10 mouse cellular contexts compared by ENCODE assay signal in the genomic region with DNA sequence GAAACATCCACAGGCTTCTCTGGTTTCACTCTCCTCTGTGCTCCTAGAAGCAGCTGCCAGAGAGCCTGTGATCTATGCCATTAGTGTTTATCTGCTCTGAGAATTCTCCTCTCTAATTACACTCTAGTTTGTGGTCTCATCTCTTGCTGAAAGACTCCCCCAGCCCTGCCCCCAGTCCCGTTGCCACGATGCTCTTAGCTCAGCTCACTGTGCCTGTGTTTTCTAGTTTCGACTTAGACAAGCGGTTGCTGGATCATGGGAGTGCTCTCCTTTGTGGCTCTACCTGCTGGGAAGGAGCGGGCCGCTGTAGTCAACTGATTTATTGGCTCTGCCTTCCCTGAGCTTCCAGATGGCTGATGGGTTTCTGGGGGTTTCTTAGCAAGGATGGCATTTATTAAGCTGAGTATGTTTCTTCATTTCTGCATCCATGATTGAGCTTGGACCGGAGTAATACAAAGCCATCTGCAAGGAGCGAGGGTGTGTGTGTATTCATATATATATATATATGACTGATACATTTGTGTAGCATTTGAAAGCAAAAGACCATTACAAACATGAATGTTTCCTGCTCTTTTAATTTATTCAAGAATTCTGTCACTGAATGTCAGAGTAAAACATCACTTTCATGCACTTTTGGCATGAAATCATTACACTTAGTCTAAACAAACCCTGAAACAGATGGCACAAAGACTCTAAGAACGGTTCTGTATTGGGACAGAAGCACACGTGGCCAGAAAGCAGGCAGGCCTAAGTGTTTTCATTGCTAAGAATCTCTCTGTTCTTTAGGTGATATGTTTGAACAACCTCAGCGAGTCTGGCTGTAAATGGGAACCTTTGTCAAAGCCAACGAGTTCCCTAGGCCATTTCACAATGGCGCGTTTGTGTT. TPM values are rescaled to one million over a fixed set of nuclear protein-coding genes. Genes with fewer than 3 reads are reported as not detected.
A peak's percentile ranks its signal among the peaks of the same experiment; 100 is the strongest.
DNase-seq lines count a peak whose midpoint lies in the region; ATAC-seq lines count a peak whose summit lies in the region.
"Had no signal": no experiment of that assay in that cellular context is flagged by ENCODE, and none has a peak within 500 bp of the region (broad histone marks: within the 10 kb centered on the region; RNA-seq: fewer than 3 reads in every experiment).

No protein-coding gene starts in this region.

- 51% methylated on average over 14 of the region's 14 CpGs for WGBS in forebrain, embryonic 12.5 days
- WGBS in limb, embryonic 11.5 days, result 33% methylated on average over 14 of the region's 14 CpGs
- WGBS in neural tube, embryonic 14.5 days, result 20% methylated on average over 14 of the region's 14 CpGs

- no peaks in the 10 kb centered on the region for H3K9me3 ChIP-seq in forebrain, embryonic 12.5 days
- no peaks in the 10 kb centered on the region for H3K9me3 ChIP-seq in limb, embryonic 11.5 days (ENCODE audit: control insufficient read depth, low read length)
- H3K9me3 ChIP-seq in neural tube, embryonic 14.5 days (ENCODE audit: control insufficient read depth, low read length), result no peaks in the 10 kb centered on the region

- no peak overlapping the region for H3K4me2 ChIP-seq in forebrain, embryonic 12.5 days
- no peak overlapping the region for H3K4me2 ChIP-seq in limb, embryonic 11.5 days (ENCODE audit: low read depth, severe bottlenecking)
- H3K4me2 ChIP-seq in neural tube, embryonic 14.5 days (ENCODE audit: low read depth, low read length), result peak overlapping the region; percentile 14; the same call in 1 of the 2 replicates

- no peaks in the 10 kb centered on the region for H3K27me3 ChIP-seq in forebrain, embryonic 12.5 days
- no peaks in the 10 kb centered on the region for H3K27me3 ChIP-seq in limb, embryonic 11.5 days (ENCODE audit: control insufficient read depth, insufficient read depth, low read length)
- no peaks in the 10 kb centered on the region for H3K27me3 ChIP-seq in neural tube, embryonic 14.5 days (ENCODE audit: control insufficient read depth, insufficient read depth, low read length)

- no peaks in the 10 kb centered on the region for H3K36me3 ChIP-seq in forebrain, embryonic 12.5 days (replicated peaks)
- H3K36me3 ChIP-seq in limb, embryonic 11.5 days (ENCODE audit: control insufficient read depth, insufficient read depth, low read length), result no peaks in the 10 kb centered on the region
- H3K36me3 ChIP-seq in neural tube, embryonic 14.5 days (ENCODE audit: control insufficient read depth, insufficient read depth, low read length), result no peaks in the 10 kb centered on the region

- H3K4me1 ChIP-seq in forebrain, embryonic 12.5 days, result peaks cover 6% of the 10 kb centered on the region
- H3K4me1 ChIP-seq in limb, embryonic 11.5 days (ENCODE audit: control insufficient read depth, insufficient read depth, low read length), result no peaks in the 10 kb centered on the region
- H3K4me1 ChIP-seq in neural tube, embryonic 14.5 days (ENCODE audit: control insufficient read depth, insufficient read depth, low read length), result peaks cover 13% of the 10 kb centered on the region; the same call in 1 of the 2 replicates

- H3K4me3 ChIP-seq in forebrain, embryonic 12.5 days (replicated peaks), result no peak overlapping the region
- H3K4me3 ChIP-seq in limb, embryonic 11.5 days (ENCODE audit: low read depth, low read length), result no peak overlapping the region
- no peak overlapping the region for H3K4me3 ChIP-seq in neural tube, embryonic 14.5 days (ENCODE audit: low read depth, low read length)

- DNase-seq in kidney, postnatal 4 days, result peak; percentile 29 to 56
- no peak for DNase-seq in kidney, postnatal 14 days
- peak; percentile 52 for DNase-seq in limb, embryonic 11.5 days (ENCODE audit: low spot score)
- DNase-seq in adrenal gland, adult 8-10 months, result no peak
- no peak for DNase-seq in spleen, postnatal 14 days (ENCODE audit: low spot score in 2 of 2)
- DNase-seq in retina, postnatal 1 day, result no peak
- DNase-seq: adrenal gland, postnatal 36 days; heart, postnatal 36 days had no signal

- H3K27ac ChIP-seq in forebrain, embryonic 12.5 days, result 0 out of 2 replicates have a peak overlapping the region, but pooled peaks have one; percentile 54
- H3K27ac ChIP-seq in limb, embryonic 11.5 days (replicated peaks; ENCODE audit: low read depth, low read length), result peak overlapping the region; percentile 57
- H3K27ac ChIP-seq in neural tube, embryonic 14.5 days (ENCODE audit: low read depth, low read length), result peak overlapping the region; percentile 71

- H3K9ac ChIP-seq in forebrain, embryonic 12.5 days, result no peak overlapping the region
- H3K9ac ChIP-seq in limb, embryonic 11.5 days (ENCODE audit: low read length), result no peak overlapping the region
- H3K9ac ChIP-seq in neural tube, embryonic 14.5 days (replicated peaks; ENCODE audit: low read depth, low read length), result no peak overlapping the region

- no peak for ATAC-seq in forebrain, embryonic 12.5 days (ENCODE audit: low FRiP score)
- ATAC-seq in limb, embryonic 11.5 days (ENCODE audit: insufficient number of reproducible peaks, low FRiP score, low TSS enrichment, low read depth), result no peak
- ATAC-seq in neural tube, embryonic 14.5 days (ENCODE audit: low read depth), result peak; percentile 85

RNA-seq across cellular contexts. Expression of gene Cd24a, which starts 23.7 kb away (rescaled TPM):
- polyA plus RNA-seq in forebrain, embryonic 12.5 days (2016; fragmentation: Nextera tagmentation; extraction: Ambion mirVana), result 501 and 537 TPM in 2 replicates
- polyA plus RNA-seq in limb, embryonic 11.5 days (2014; fragmentation: Nextera tagmentation; extraction: Ambion mirVana), result 795 and 838 TPM in 2 replicates
- 1,170 and 1,195 TPM in 2 replicates for polyA plus RNA-seq in neural tube, embryonic 14.5 days (2014; fragmentation: Nextera tagmentation; extraction: Ambion mirVana)
- total RNA-seq in adrenal gland, adult 8-10 months (2022), result 10 to 100 TPM; 15.7 to 28.6 (median 22.9) TPM

Comparison
In these comparisons a context has a peak if more than half of its experiments do, and no peak if none do; other contexts are left out.
1. DNase-seq: peak in kidney, postnatal 4 days (2 of 2) and limb, embryonic 11.5 days (single experiment); none in kidney, postnatal 14 days (single experiment), adrenal gland, adult 8-10 months (single experiment), spleen, postnatal 14 days (0 of 2) and retina, postnatal 1 day (single experiment).
2. Peak in every context shown above with its lines, with median percentiles within 50 percentile points of each other: H3K27ac ChIP-seq.